Mouse (Mus musculus) cortical plate, adult 2 months (tissue): ENCODE measurements around the gene Gadd45g.

Source experiments
- CTCF ChIP-seq: fragments of 200-500 bp; IDR thresholded peaks from 2 replicates; pipeline ENCODE4 v1.5.1; 2011; ENCODE audit warnings: mild to moderate bottlenecking, control low read depth, low read length; ENCODE audit not compliant: insufficient read depth; ENCODE audit errors: extremely low read depth
- POLR2A ChIP-seq: fragments of 200-500 bp; IDR thresholded peaks from 2 replicates; pipeline ENCODE4 v1.6.1; 2011; ENCODE audit warnings: mild to moderate bottlenecking, low read length, control low read depth; ENCODE audit not compliant: insufficient read depth; ENCODE audit errors: extremely low read depth

- TF ChIP-seq CTCF (peak; percentile 93), POLR2A (no peak)
These were observed 7.0 kb upstream of the Gadd45g start for GRCm38 (mm10) chr13:51839250-51840026.
